Mouse (Mus musculus): ENCODE measurements around the gene Arid3c. TPM values are rescaled to one million over a fixed set of nuclear protein-coding genes. Genes with fewer than 3 reads are reported as not detected.
A peak's percentile ranks its signal among the peaks of the same experiment; 100 is the strongest.

The Arid3c gene
- polyA plus RNA-seq, 2 experiments, result 0.09 TPM; not detected in 1

- Histone ChIP-seq H3K36me3 (ENCODE audit: control insufficient read depth, insufficient read depth, low read length) (peaks cover 16% of the 10 kb centered on the region; the same call in 1 of the 2 replicates), H3K27ac (replicated peaks; ENCODE audit: low read depth, low read length) (peak overlapping the region; percentile 93), H3K4me2 (replicated peaks; ENCODE audit: low read depth, low read length, severe bottlenecking) (peak overlapping the region; percentile 76), H3K9me3 (ENCODE audit: control insufficient read depth, low read length) (no peaks in the 10 kb centered on the region), H3K4me1 (ENCODE audit: control insufficient read depth, insufficient read depth, low read length) (peaks cover 28% of the 10 kb centered on the region), H3K4me3 (replicated peaks; ENCODE audit: low read length) (peak overlapping the region; percentile 66), H3K9ac (ENCODE audit: low read depth, low read length, severe bottlenecking) (peak overlapping the region; percentile 68), H3K27me3 (ENCODE audit: control insufficient read depth, insufficient read depth, low read length) (no peaks in the 10 kb centered on the region)
- 27% methylated on average over 6 of the region's 6 CpGs for WGBS
- no peak for TF ChIP-seq POLR2A (IDR thresholded peaks at IDR 0.05; ENCODE audit: borderline replicate concordance, extremely low read depth, insufficient read depth, insufficient read length)
- no peak for DNase-seq (ENCODE audit: low spot score)
- ATAC-seq (ENCODE audit: low FRiP score, low read depth), result no peak
Measured at GRCm38 (mm10) chr4:41759656-41760287, 28.8 kb upstream of the Arid3c start.

GRCm38 (mm10) chr4:41759206-41759605 lies 28.3 kb upstream of the Arid3c start:
- no peak overlapping the region for H3K4me3 ChIP-seq (replicated peaks; ENCODE audit: low read length)
- H3K4me1 ChIP-seq (ENCODE audit: control insufficient read depth, insufficient read depth, low read length), result peaks cover 30% of the 10 kb centered on the region

GRCm38 (mm10) chr4:41758701-41759100 lies 27.8 kb upstream of the Arid3c start:
- Histone ChIP-seq H3K27me3 (ENCODE audit: control insufficient read depth, insufficient read depth, low read length) (no peaks in the 10 kb centered on the region), H3K9ac (ENCODE audit: low read depth, low read length, severe bottlenecking) (no peak overlapping the region), H3K4me3 (replicated peaks; ENCODE audit: low read length) (no peak overlapping the region), H3K36me3 (ENCODE audit: control insufficient read depth, insufficient read depth, low read length) (peaks cover 16% of the 10 kb centered on the region; the same call in 1 of the 2 replicates), H3K27ac (replicated peaks; ENCODE audit: low read depth, low read length) (no peak overlapping the region), H3K9me3 (ENCODE audit: control insufficient read depth, low read length) (no peaks in the 10 kb centered on the region), H3K4me2 (replicated peaks; ENCODE audit: low read depth, low read length, severe bottlenecking) (no peak overlapping the region), H3K4me1 (ENCODE audit: control insufficient read depth, insufficient read depth, low read length) (peaks cover 30% of the 10 kb centered on the region)
- 84% methylated on average over 4 of the region's 4 CpGs for WGBS
- ATAC-seq (ENCODE audit: low FRiP score, low read depth) (no peak), DNase-seq (ENCODE audit: low spot score) (no peak)
- no peak for TF ChIP-seq POLR2A (IDR thresholded peaks at IDR 0.05; ENCODE audit: borderline replicate concordance, extremely low read depth, insufficient read depth, insufficient read length)

More at GRCm38 (mm10) chr4:41759206-41759605, 28.3 kb upstream of the Arid3c start:
- no peak overlapping the region for H3K27ac ChIP-seq (replicated peaks; ENCODE audit: low read depth, low read length)
- no peak overlapping the region for H3K9ac ChIP-seq (ENCODE audit: low read depth, low read length, severe bottlenecking)
- no peak overlapping the region for H3K4me2 ChIP-seq (replicated peaks; ENCODE audit: low read depth, low read length, severe bottlenecking)
- no peak for TF ChIP-seq POLR2A (IDR thresholded peaks at IDR 0.05; ENCODE audit: borderline replicate concordance, extremely low read depth, insufficient read depth, insufficient read length)
- 84% methylated on average over 9 of the region's 9 CpGs for WGBS
- H3K36me3 ChIP-seq (ENCODE audit: control insufficient read depth, insufficient read depth, low read length), result peaks cover 16% of the 10 kb centered on the region; the same call in 1 of the 2 replicates
- no peaks in the 10 kb centered on the region for H3K9me3 ChIP-seq (ENCODE audit: control insufficient read depth, low read length)
- no peak for ATAC-seq (ENCODE audit: low FRiP score, low read depth)
- H3K27me3 ChIP-seq (ENCODE audit: control insufficient read depth, insufficient read depth, low read length), result no peaks in the 10 kb centered on the region
- no peak for DNase-seq (ENCODE audit: low spot score)

DNA sequence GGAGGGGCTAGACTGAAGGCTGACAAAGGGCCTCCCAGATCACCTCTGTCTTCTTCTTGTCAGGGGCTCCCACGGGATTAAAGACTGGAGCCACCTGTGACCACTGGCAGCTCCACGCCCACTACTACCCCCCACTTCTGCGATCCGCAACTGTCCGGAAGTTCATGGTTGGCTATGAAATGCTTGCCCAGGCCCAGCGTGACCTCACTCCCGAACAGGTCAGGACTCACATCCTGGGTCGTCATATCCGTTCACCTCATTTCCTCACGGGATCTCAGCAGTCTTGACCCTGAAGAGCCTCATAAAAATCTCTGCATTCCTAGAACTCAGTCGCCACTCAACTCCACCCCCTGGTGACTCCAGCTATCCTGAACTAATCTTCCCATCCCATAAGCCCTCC lies 27.1 kb upstream of the Arid3c start:
- Histone ChIP-seq H3K27me3 (ENCODE audit: control insufficient read depth, insufficient read depth, low read length) (no peaks in the 10 kb centered on the region), H3K4me2 (replicated peaks; ENCODE audit: low read depth, low read length, severe bottlenecking) (no peak overlapping the region), H3K36me3 (ENCODE audit: control insufficient read depth, insufficient read depth, low read length) (peaks cover 16% of the 10 kb centered on the region; the same call in 1 of the 2 replicates), H3K9ac (ENCODE audit: low read depth, low read length, severe bottlenecking) (no peak overlapping the region), H3K4me1 (ENCODE audit: control insufficient read depth, insufficient read depth, low read length) (peaks cover 30% of the 10 kb centered on the region), H3K9me3 (ENCODE audit: control insufficient read depth, low read length) (no peaks in the 10 kb centered on the region), H3K4me3 (replicated peaks; ENCODE audit: low read length) (no peak overlapping the region), H3K27ac (replicated peaks; ENCODE audit: low read depth, low read length) (no peak overlapping the region)
- TF ChIP-seq POLR2A (IDR thresholded peaks at IDR 0.05; ENCODE audit: borderline replicate concordance, extremely low read depth, insufficient read depth, insufficient read length), result no peak
- no peak for DNase-seq (ENCODE audit: low spot score)
- no peak for ATAC-seq (ENCODE audit: low FRiP score, low read depth)
- 71% methylated on average over 11 of the region's 11 CpGs for WGBS

- Histone ChIP-seq H3K27me3 (ENCODE audit: control insufficient read depth, insufficient read depth, low read length) (no peaks in the 10 kb centered on the region), H3K36me3 (ENCODE audit: control insufficient read depth, insufficient read depth, low read length) (peaks cover 16% of the 10 kb centered on the region; the same call in 1 of the 2 replicates), H3K9me3 (ENCODE audit: control insufficient read depth, low read length) (no peaks in the 10 kb centered on the region), H3K9ac (ENCODE audit: low read depth, low read length, severe bottlenecking) (no peak overlapping the region), H3K4me2 (replicated peaks; ENCODE audit: low read depth, low read length, severe bottlenecking) (no peak overlapping the region), H3K4me1 (ENCODE audit: control insufficient read depth, insufficient read depth, low read length) (peaks cover 30% of the 10 kb centered on the region), H3K4me3 (replicated peaks; ENCODE audit: low read length) (no peak overlapping the region), H3K27ac (replicated peaks; ENCODE audit: low read depth, low read length) (no peak overlapping the region)
- 92% methylated on average over 13 of the region's 13 CpGs for WGBS
- TF ChIP-seq POLR2A (IDR thresholded peaks at IDR 0.05; ENCODE audit: borderline replicate concordance, extremely low read depth, insufficient read depth, insufficient read length), result no peak
- ATAC-seq (ENCODE audit: low FRiP score, low read depth) (no peak), DNase-seq (ENCODE audit: low spot score) (no peak)
Measured at GRCm38 (mm10) chr4:41757321-41757720, 26.4 kb upstream of the Arid3c start.

Measured in limb, embryonic 14.5 days (tissue).